Mouse (Mus musculus) CH12.LX (cell line): ENCODE results near the gene Tln2. TPM values are rescaled to one million over a fixed set of nuclear protein-coding genes. Genes with fewer than 3 reads are reported as not detected.

Source experiments
- DNase-seq: peaks from one replicate; pipeline ENCODE4 v3.0.0-alpha.2; 2013; ENCODE audit errors: extremely low read depth
- H3K27ac ChIP-seq: 2 replicates; pipeline ENCODE4 v1.5.1; 2012; ENCODE audit warnings: low read depth, mild to moderate bottlenecking, control low read depth, moderate library complexity; ENCODE audit not compliant: insufficient read depth
- H3K27me3 ChIP-seq: replicated peaks from 2 replicates; pipeline ENCODE3; 2012; ENCODE audit warnings: inconsistent platforms
- H3K36me3 ChIP-seq, 2 experiments: replicated peaks in 1 of 2; 2 replicates each; pipeline versions ENCODE3 to v1.6.1; 2012; ENCODE audit warnings: inconsistent platforms in 1 of 2, low read length in 1 of 2, mild to moderate bottlenecking in 1 of 2, mixed read lengths in 1 of 2, moderate library complexity in 1 of 2; ENCODE audit not compliant: control insufficient read depth in 1 of 2, insufficient read depth in 1 of 2
- H3K4me1 ChIP-seq, 2 experiments: 2 replicates each; pipeline ENCODE4 v1.6.1; 2012; ENCODE audit warnings: inconsistent platforms in 1 of 2, moderate library complexity in 1 of 2; ENCODE audit not compliant: insufficient read depth in 2 of 2, control insufficient read depth in 1 of 2
- H3K4me2 ChIP-seq: 2 replicates; pipeline ENCODE4 v1.6.1; 2012; ENCODE audit warnings: low read depth, mild to moderate bottlenecking, control low read depth; ENCODE audit not compliant: poor library complexity, insufficient read depth, severe bottlenecking
- H3K4me3 ChIP-seq, 3 experiments: fragments of 150-350 bp in 1 of 3; sonication (generic) in 1 of 3; replicated peaks in 1 of 3; 2 replicates each; pipeline versions ENCODE3 to v1.5.1; 2011 to 2012; ENCODE audit warnings: low read depth in 2 of 3, low read length in 2 of 3, mild to moderate bottlenecking in 2 of 3, moderate library complexity in 2 of 3, control low read depth in 1 of 3, improper control_type of control experiment in 1 of 3, inconsistent platforms in 1 of 3, mixed read lengths in 1 of 3; ENCODE audit not compliant: poor library complexity in 1 of 3
- H3K79me2 ChIP-seq: replicated peaks from 2 replicates; pipeline ENCODE4 v1.6.1; 2012; ENCODE audit warnings: mild to moderate bottlenecking, moderate library complexity; ENCODE audit not compliant: control insufficient read depth, poor library complexity, insufficient read depth, severe bottlenecking; ENCODE audit errors: extremely low read depth
- H3K9ac ChIP-seq: 2 replicates; pipeline ENCODE4 v1.6.1; 2012; ENCODE audit warnings: low read depth, mild to moderate bottlenecking, control low read depth, moderate library complexity; ENCODE audit not compliant: insufficient read depth
- H3K9me3 ChIP-seq: replicated peaks from 2 replicates; pipeline ENCODE3; 2012; ENCODE audit warnings: low read length, inconsistent platforms, mixed read lengths
- CHD1 ChIP-seq: IDR thresholded peaks from 2 replicates; pipeline ENCODE4 v1.6.1; 2012; ENCODE audit warnings: low read depth, low read length, improper control_type of control experiment, inconsistent platforms
- CHD2 ChIP-seq: IDR thresholded peaks from 2 replicates; pipeline ENCODE4 v1.6.1; 2011; ENCODE audit warnings: low read length, improper control_type of control experiment
- E2F4 ChIP-seq: IDR thresholded peaks from 2 replicates; pipeline ENCODE4 v1.6.1; 2011; ENCODE audit warnings: low read depth, low read length, improper control_type of control experiment; ENCODE audit not compliant: insufficient replicate concordance
- EP300 ChIP-seq: IDR thresholded peaks from 2 replicates; pipeline ENCODE4 v1.6.1; 2011; ENCODE audit warnings: low read length, improper control_type of control experiment
- ETS1 ChIP-seq: conservative IDR thresholded peaks from 2 replicates; pipeline ENCODE4 v1.6.1; 2012; ENCODE audit warnings: low read depth, mild to moderate bottlenecking, inconsistent platforms, low read length, improper control_type of control experiment, moderate library complexity
- HCFC1 ChIP-seq: IDR thresholded peaks from 2 replicates; pipeline ENCODE4 v1.6.1; 2012; ENCODE audit warnings: low read depth, mild to moderate bottlenecking, inconsistent platforms, low read length, improper control_type of control experiment
- IRF4 ChIP-seq: IDR thresholded peaks from 2 replicates; pipeline ENCODE4 v1.6.1; 2014; ENCODE audit warnings: low read depth, mild to moderate bottlenecking, inconsistent platforms, low read length, improper control_type of control experiment
- JUND ChIP-seq: conservative IDR thresholded peaks from 2 replicates; pipeline ENCODE4 v1.6.1; 2011; ENCODE audit warnings: low read depth, low read length, improper control_type of control experiment
- MEF2A ChIP-seq: IDR thresholded peaks from 2 replicates; pipeline ENCODE4 v1.6.1; 2014; ENCODE audit warnings: low read depth, mild to moderate bottlenecking, inconsistent platforms, low read length, improper control_type of control experiment, borderline replicate concordance
- NELFE ChIP-seq: IDR thresholded peaks from 2 replicates; pipeline ENCODE4 v1.6.1; 2011; ENCODE audit warnings: low read depth, low read length, improper control_type of control experiment
- NRF1 ChIP-seq: IDR thresholded peaks from 2 replicates; pipeline ENCODE4 v1.6.1; 2014; ENCODE audit warnings: low read depth, mild to moderate bottlenecking, inconsistent platforms, low read length, improper control_type of control experiment, moderate library complexity
- PAX5 ChIP-seq: IDR thresholded peaks from 2 replicates; pipeline ENCODE4 v1.6.1; 2012; ENCODE audit warnings: low read length, inconsistent platforms, mixed read lengths
- POLR2A ChIP-seq: IDR thresholded peaks from 2 replicates; pipeline ENCODE4 v1.6.1; 2011; ENCODE audit warnings: low read depth, mild to moderate bottlenecking, improper control_type of control experiment, low read length
- RAD21 ChIP-seq: IDR thresholded peaks from 2 replicates; pipeline ENCODE4 v1.6.1; 2011; ENCODE audit warnings: low read depth, mild to moderate bottlenecking, low read length, improper control_type of control experiment, moderate library complexity
- SIN3A ChIP-seq: IDR thresholded peaks from 2 replicates; pipeline ENCODE4 v1.6.1; 2012; ENCODE audit warnings: low read length, improper control_type of control experiment, inconsistent platforms
- SMC3 ChIP-seq: IDR thresholded peaks from 2 replicates; pipeline ENCODE4 v1.6.1; 2011; ENCODE audit warnings: low read depth, low read length, improper control_type of control experiment
- TBP ChIP-seq: conservative IDR thresholded peaks from 2 replicates; pipeline ENCODE4 v1.6.1; 2011; ENCODE audit warnings: low read depth, low read length, improper control_type of control experiment
- USF2 ChIP-seq: conservative IDR thresholded peaks from 2 replicates; pipeline ENCODE4 v1.6.1; 2011; ENCODE audit warnings: low read depth, low read length, improper control_type of control experiment
- ZC3H11A ChIP-seq: IDR thresholded peaks from 2 replicates; pipeline ENCODE4 v1.6.1; 2012; ENCODE audit warnings: low read depth, mild to moderate bottlenecking, inconsistent platforms, low read length, improper control_type of control experiment
- ZKSCAN1 ChIP-seq: IDR thresholded peaks from 2 replicates; pipeline ENCODE4 v1.6.1; 2012; ENCODE audit warnings: low read depth, inconsistent platforms, low read length, improper control_type of control experiment, borderline replicate concordance
- dilution Hi-C: fragments of 300-500 bp; cut with MboI; formaldehyde crosslinking; loops from 2 replicates; pipeline ENCODE4 v1.14.3; 2020; ENCODE audit warnings: low sequenced_read_pairs; ENCODE audit not compliant: extremely low pct_unique_long_range_greater_than_20kb, extremely low pct_ligation_motif_present
- in situ Hi-C: fragments of 300-500 bp; cut with MboI; formaldehyde crosslinking; loops from 3 replicates; pipeline ENCODE4 v1.14.3; 2019; ENCODE audit warnings: low sequenced_read_pairs, low pct_ligation_motif_present, low pct_unique_long_range_greater_than_20kb, mixed read lengths
- polyA plus RNA-seq: library from polyadenylated mRNA; unstranded; fragments of >175 nt; gene quantifications from 2 replicates; pipeline ENCODE4 v1.2.1, GENCODE M21; 2012; ENCODE audit warnings: low read depth; ENCODE audit not compliant: insufficient read length
- total RNA-seq, 2 experiments: library from RNA; depleted of rRNA; stranded (reverse); fragments of 300-350 nt in 1 of 2; fragments of >200 nt in 1 of 2; gene quantifications; 2 replicates each; pipeline ENCODE4 v1.2.3; 2012 to 2014

The Tln2 gene
- total and polyA plus RNA-seq, 3 experiments = 2.6 to 4.4 (median 4.4) TPM

- Histone ChIP-seq H3K4me3 (no peak overlapping the region), H3K4me2 (no peak overlapping the region), H3K79me2 (no peaks in the 10 kb centered on the region), H3K9ac (no peak overlapping the region), H3K27me3 (no peaks in the 10 kb centered on the region), H3K27ac (no peak overlapping the region), H3K4me1 (no peaks in the 10 kb centered on the region), H3K9me3 (peaks cover 2% of the 10 kb centered on the region), H3K36me3 (no peaks in the 10 kb centered on the region)
- in situ Hi-C loops (no loop called here), dilution Hi-C loops (no loop called here)
- no peak for TF ChIP-seq SMC3
- no peak for TF ChIP-seq ZC3H11A
- TF ChIP-seq TBP = no peak
- no peak for TF ChIP-seq POLR2A
- no peak for TF ChIP-seq SIN3A
- TF ChIP-seq NELFE = no peak
- no peak for TF ChIP-seq PAX5
- no peak for TF ChIP-seq EP300
- no peak for TF ChIP-seq ETS1
- TF ChIP-seq RAD21 = no peak
- TF ChIP-seq MEF2A = no peak
- TF ChIP-seq USF2 = no peak
- TF ChIP-seq IRF4 = no peak
- TF ChIP-seq CHD2 = no peak
- TF ChIP-seq ZKSCAN1 = no peak
- no peak for TF ChIP-seq CHD1
- DNase-seq = no peak
Observed at GRCm38 (mm10) chr9:67592726-67593125, 33.2 kb upstream of the Tln2 start.

DNA sequence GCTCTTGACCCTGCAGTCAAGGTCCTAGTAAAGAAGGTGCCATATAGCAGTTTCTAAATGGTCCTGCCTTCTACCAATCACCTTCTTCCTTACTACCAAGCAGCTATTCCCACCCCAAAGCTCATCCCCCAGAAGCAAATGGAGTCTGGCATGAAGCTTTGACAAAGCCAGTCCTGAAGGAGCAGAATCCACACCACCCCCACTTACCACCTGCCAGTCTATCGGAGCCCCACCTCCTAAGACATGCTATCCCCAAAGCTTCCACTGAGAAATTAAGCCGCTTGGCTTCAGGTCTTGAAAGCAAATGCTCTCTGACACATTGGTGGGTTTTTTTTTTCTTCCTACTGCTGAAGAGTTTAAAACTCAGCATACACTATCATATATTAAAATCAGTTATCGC lies 27.6 kb upstream of the Tln2 start:
- dilution Hi-C loops = no loop called here
- no peak overlapping the region for H3K4me3 ChIP-seq
- H3K79me2 ChIP-seq = no peaks in the 10 kb centered on the region
- no peak overlapping the region for H3K4me2 ChIP-seq
- in situ Hi-C loops = no loop called here
- H3K9ac ChIP-seq = no peak overlapping the region
- no peaks in the 10 kb centered on the region for H3K9me3 ChIP-seq
- peaks cover 0 to 8% of the 10 kb centered on the region in 2 experiments; a peak in 2 of 4 replicates for H3K4me1 ChIP-seq
- no peak for DNase-seq
- no peaks in the 10 kb centered on the region for H3K36me3 ChIP-seq
- no peaks in the 10 kb centered on the region for H3K27me3 ChIP-seq
- TF ChIP-seq NRF1 (no peak), SMC3 (no peak), ZKSCAN1 (no peak), SIN3A (no peak), JUND (no peak), IRF4 (no peak), EP300 (no peak), HCFC1 (no peak), E2F4 (no peak)
- H3K27ac ChIP-seq = no peak overlapping the region
